Mouse (Mus musculus): ENCODE results near the gene H2afb2. TPM values are rescaled to one million over a fixed set of nuclear protein-coding genes. Genes with fewer than 3 reads are reported as not detected.

The H2afb2 gene
- not detected for polyA plus RNA-seq (2014; fragmentation: Illumina TruSeq; extraction: RNeasy Lipid Tissue Mini Kit (QIAGEN cat#74804); ENCODE audit: low replicate concordance)

DNA sequence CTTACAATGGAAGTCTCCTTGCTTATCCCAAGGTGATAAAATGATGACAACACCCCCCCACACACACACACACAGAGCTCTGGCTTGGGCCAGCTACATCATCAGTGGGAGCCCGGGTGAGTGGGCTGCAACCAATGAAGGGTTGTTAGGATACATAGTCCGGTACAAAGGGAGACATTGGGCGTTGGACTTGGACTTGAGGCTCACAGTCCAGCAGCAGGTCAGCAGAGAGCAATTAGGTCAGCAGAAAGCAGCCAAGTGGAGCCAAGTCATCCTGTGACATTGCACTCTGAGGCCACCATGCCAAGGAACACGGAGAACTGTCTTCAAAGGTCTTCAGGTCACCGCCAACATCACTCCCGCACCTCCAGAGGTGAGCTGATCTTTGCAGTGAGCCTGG, at the start of gene H2afb2:
Gene H2afb2 (plus strand): TSS at position 301 of the 400 bp plus-strand sequence.

Other genes with a start within 250 kb of the H2afb2 start
- not detected for gene Cpxcr1, start 232.2 kb upstream of the H2afb2 start, polyA plus RNA-seq (2014; fragmentation: Illumina TruSeq; extraction: RNeasy Lipid Tissue Mini Kit (QIAGEN cat#74804); ENCODE audit: low replicate concordance)

Data from small intestine, adult 10 weeks (tissue).